Mouse (Mus musculus) liver, postnatal 0 days (tissue): Measurements from ENCODE around the gene Asic4. TPM values are rescaled to one million over a fixed set of nuclear protein-coding genes. Genes with fewer than 3 reads are reported as not detected.

Experiments used
- ATAC-seq: fragments of 200-750 bp; cut with Nextera tagmentation; 2 replicates; pipeline ENCODE4 v1.8.0; 2017; ENCODE audit warnings: mild to moderate bottlenecking, moderate library complexity
- DNase-seq: peaks from one replicate; pipeline ENCODE4 v3.0.0-alpha.2; 2016
- H3K27ac ChIP-seq: fragments of 300-500 bp; sonication (generic); 2 replicates; pipeline ENCODE4 v1.5.1; 2014; ENCODE audit warnings: antibody characterized with exemption, moderate library complexity, mild to moderate bottlenecking, low read depth
- H3K27me3 ChIP-seq: fragments of 300-500 bp; sonication (generic); 2 replicates; pipeline ENCODE4 v1.6.1; 2014; ENCODE audit warnings: low read length, control low read depth, mixed read lengths; ENCODE audit not compliant: insufficient read depth
- H3K36me3 ChIP-seq: fragments of 300-500 bp; sonication (generic); replicated peaks from 2 replicates; pipeline ENCODE4 v1.6.1; 2014; ENCODE audit warnings: mild to moderate bottlenecking, control low read depth, low read length, moderate library complexity, mixed read lengths; ENCODE audit not compliant: insufficient read depth
- H3K4me1 ChIP-seq: fragments of 300-500 bp; sonication (generic); 2 replicates; pipeline ENCODE4 v1.6.1; 2014; ENCODE audit warnings: antibody characterized with exemption, mild to moderate bottlenecking, control low read depth; ENCODE audit not compliant: insufficient read depth
- H3K4me2 ChIP-seq: fragments of 300-500 bp; sonication (generic); 2 replicates; pipeline ENCODE4 v1.6.1; 2014; ENCODE audit warnings: low read depth, mild to moderate bottlenecking, low read length, moderate library complexity, mixed read lengths
- H3K4me3 ChIP-seq: fragments of 300-500 bp; sonication (generic); 2 replicates; pipeline ENCODE4 v1.5.1; 2014; ENCODE audit warnings: low read depth, low read length
- H3K9ac ChIP-seq: fragments of 300-500 bp; sonication (generic); replicated peaks from 2 replicates; pipeline ENCODE4 v1.6.1; 2014; ENCODE audit warnings: mild to moderate bottlenecking, moderate library complexity
- H3K9me3 ChIP-seq: fragments of 300-500 bp; sonication (generic); 2 replicates; pipeline ENCODE4 v1.6.1; 2016; ENCODE audit warnings: mild to moderate bottlenecking, control low read depth, low read length, mixed read lengths
- CTCF ChIP-seq: sonication (generic); IDR thresholded peaks from 2 replicates; pipeline ENCODE4 v1.5.1; 2016; ENCODE audit warnings: antibody characterized with exemption, low read depth
- EP300 ChIP-seq: IDR thresholded peaks from 2 replicates; pipeline ENCODE4 v1.6.1; 2016; ENCODE audit warnings: antibody characterized with exemption, low read depth, mild to moderate bottlenecking
- WGBS: fragments of 180-500 bp; shearing (Covaris S2); extraction: QIAGEN DNeasy Blood & Tissue Kit; methylation state at CpG from one replicate; pipeline ENCODE4 v1.1.7; 2014; ENCODE audit not compliant: insufficient replicate concordance; 5-methylcytosine and 5-hydroxymethylcytosine counted together
- polyA plus RNA-seq: library from polyadenylated mRNA; unstranded; fragments of >200 nt; fragmentation: Nextera tagmentation; extraction: Ambion mirVana; gene quantifications from 2 replicates; pipeline ENCODE4 v1.2.1, GENCODE M21; 2015

The Asic4 gene
- polyA plus RNA-seq, 1 experiment from 2014 or later, result not detected

- Histone ChIP-seq H3K4me3 (0 out of 2 replicates have a peak overlapping the region, but pooled peaks have one; percentile 11), H3K9me3 (no peaks in the 10 kb centered on the region), H3K36me3 (0 out of 2 replicates have a peak, but pooled peaks cover 2% of the 10 kb centered on the region), H3K27me3 (peaks cover 55% of the 10 kb centered on the region), H3K4me2 (peak overlapping the region; percentile 63), H3K27ac (no peak overlapping the region), H3K9ac (no peak overlapping the region), H3K4me1 (peaks cover 39% of the 10 kb centered on the region)
- DNase-seq (no peak), ATAC-seq (no peak)
- TF ChIP-seq CTCF, result no peak
- TF ChIP-seq EP300, result no peak
- WGBS, result 2% methylated on average over 20 of the region's 20 CpGs
Observed at GRCm38 (mm10) chr1:75446656-75447055, 3.6 kb upstream of the Asic4 start.

- no peak overlapping the region for H3K27ac ChIP-seq
- peak overlapping the region; percentile 24; the same call in 1 of the 2 replicates for H3K4me3 ChIP-seq
- peaks cover 63% of the 10 kb centered on the region for H3K27me3 ChIP-seq
- DNase-seq (no peak), ATAC-seq (peak; percentile 31)
- peak overlapping the region; percentile 59 for H3K4me2 ChIP-seq
- no peaks in the 10 kb centered on the region for H3K9me3 ChIP-seq
- no peaks in the 10 kb centered on the region for H3K36me3 ChIP-seq
- TF ChIP-seq EP300 (no peak), CTCF (no peak)
- under 1% methylated on average over 10 of the region's 10 CpGs for WGBS
- peaks cover 39% of the 10 kb centered on the region for H3K4me1 ChIP-seq
- H3K9ac ChIP-seq, result no peak overlapping the region
Observed at GRCm38 (mm10) chr1:75447265-75448051, 2.8 kb upstream of the Asic4 start.

- no peak for TF ChIP-seq EP300
- TF ChIP-seq CTCF, result no peak
- no peak overlapping the region for H3K9ac ChIP-seq
- no peak overlapping the region for H3K4me3 ChIP-seq
- DNase-seq, result no peak
- no peak overlapping the region for H3K4me2 ChIP-seq
- no peaks in the 10 kb centered on the region for H3K9me3 ChIP-seq
- peaks cover 69% of the 10 kb centered on the region for H3K27me3 ChIP-seq
- no peak for ATAC-seq
- peaks cover 39% of the 10 kb centered on the region for H3K4me1 ChIP-seq
- no peaks in the 10 kb centered on the region for H3K36me3 ChIP-seq
- WGBS, result 5% methylated on average over 7 of the region's 7 CpGs
- H3K27ac ChIP-seq, result no peak overlapping the region
Observed at GRCm38 (mm10) chr1:75448052-75448431, 2.2 kb upstream of the Asic4 start.

DNA sequence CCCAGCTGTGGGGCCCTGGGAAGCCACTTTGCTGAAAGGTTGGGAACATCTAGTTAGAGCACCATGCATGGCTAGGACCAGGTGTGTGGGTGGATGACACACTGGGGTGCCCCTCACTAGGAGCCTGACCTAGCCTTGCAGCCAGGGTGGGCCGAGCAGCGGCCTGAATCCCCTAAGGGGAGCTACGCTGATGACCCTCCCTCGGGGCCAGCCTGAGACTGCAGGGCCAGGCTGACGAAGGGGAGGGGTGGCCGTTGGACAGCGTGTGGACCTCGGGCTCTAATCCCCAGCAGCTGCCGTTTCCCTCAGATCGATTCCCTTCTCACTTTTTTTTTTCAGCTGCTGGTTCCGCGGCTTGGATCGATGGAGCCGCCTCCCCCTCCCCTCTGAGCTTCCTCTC lies 1.3 kb upstream of the Asic4 start:
- WGBS, result under 1% methylated on average over 13 of the region's 14 CpGs
- no peak overlapping the region for H3K4me2 ChIP-seq

GRCm38 (mm10) chr1:75449377-75450135 lies 680 bp upstream of the Asic4 start:
- ATAC-seq (no peak), DNase-seq (no peak)
- no peaks in the 10 kb centered on the region for H3K36me3 ChIP-seq
- peaks cover 39% of the 10 kb centered on the region for H3K4me1 ChIP-seq
- WGBS, result 5% methylated on average over 7 of the region's 8 CpGs
- TF ChIP-seq EP300 (no peak), CTCF (no peak)
- no peak overlapping the region for H3K9ac ChIP-seq
- H3K9me3 ChIP-seq, result no peaks in the 10 kb centered on the region
- H3K4me3 ChIP-seq, result peak overlapping the region; percentile 22; the same call in 1 of the 2 replicates
- no peak overlapping the region for H3K27ac ChIP-seq
- peak overlapping the region; percentile 58 for H3K4me2 ChIP-seq
- peaks cover 81% of the 10 kb centered on the region for H3K27me3 ChIP-seq

More for the DNA sequence above, 1.3 kb upstream of the Asic4 start:
- H3K27ac ChIP-seq, result no peak overlapping the region
- peaks cover 39% of the 10 kb centered on the region for H3K4me1 ChIP-seq
- no peak for DNase-seq
- ATAC-seq, result no peak
- TF ChIP-seq CTCF (no peak), EP300 (no peak)
- no peak overlapping the region for H3K4me3 ChIP-seq
- H3K9me3 ChIP-seq, result no peaks in the 10 kb centered on the region
- H3K36me3 ChIP-seq, result no peaks in the 10 kb centered on the region
- H3K27me3 ChIP-seq, result peaks cover 76% of the 10 kb centered on the region
- H3K9ac ChIP-seq, result no peak overlapping the region

- ATAC-seq (no peak), DNase-seq (no peak)
- Histone ChIP-seq H3K27ac (no peak overlapping the region), H3K9ac (no peak overlapping the region), H3K4me2 (no peak overlapping the region), H3K4me3 (no peak overlapping the region), H3K36me3 (no peaks in the 10 kb centered on the region), H3K27me3 (peaks cover 91% of the 10 kb centered on the region), H3K9me3 (no peaks in the 10 kb centered on the region), H3K4me1 (peaks cover 32% of the 10 kb centered on the region)
- no peak for TF ChIP-seq EP300
- no peak for TF ChIP-seq CTCF
- 74% methylated on average over 5 of the region's 5 CpGs for WGBS
Observed at GRCm38 (mm10) chr1:75451900-75452299, 1.7 kb downstream of the Asic4 start.
